Mouse (Mus musculus): ENCODE measurements at regions not wholly inside any gene's neighbourhood (a gene's known extent, or its start where the extent isn't known, plus 50 kb on each side); places are given as distances from the start of the nearest gene placed in this dataset.
A peak's percentile ranks its signal among the peaks of the same experiment; 100 is the strongest.

DNA sequence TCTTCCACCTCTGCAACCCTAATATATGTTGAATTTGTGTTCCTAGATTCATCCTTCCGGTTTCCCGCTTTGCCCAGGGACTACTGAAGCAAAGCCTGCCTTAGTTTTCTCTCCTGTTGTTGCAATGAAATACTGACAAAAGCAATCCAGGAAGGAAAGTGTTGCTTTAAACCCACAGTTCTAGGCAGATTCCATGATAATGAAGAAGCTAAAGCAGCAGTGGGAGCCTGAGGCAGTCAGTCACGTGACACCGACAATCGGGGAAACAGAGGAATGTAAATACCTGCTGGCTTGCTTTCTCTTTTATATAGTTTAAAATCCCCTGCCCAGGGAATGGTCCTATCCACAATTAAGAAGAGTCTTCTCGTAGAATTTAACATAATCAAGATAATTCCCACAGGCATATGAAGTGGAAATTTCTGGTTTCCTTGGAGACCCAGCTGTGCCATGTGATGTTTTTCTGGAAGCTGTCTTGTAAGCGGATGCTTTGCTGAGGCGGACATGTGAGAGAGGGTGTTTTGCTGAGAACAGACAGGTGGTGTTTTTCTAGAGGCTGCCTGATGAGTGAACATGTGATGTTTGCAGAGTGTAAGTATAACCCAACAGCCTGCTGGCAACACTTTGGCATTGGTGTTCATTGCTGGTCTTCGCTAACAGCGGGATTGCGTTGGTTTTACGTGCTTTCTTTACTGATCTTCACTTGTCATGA is 398.0 kb downstream of the Prim2 start:
- no peak for DNase-seq

DNA sequence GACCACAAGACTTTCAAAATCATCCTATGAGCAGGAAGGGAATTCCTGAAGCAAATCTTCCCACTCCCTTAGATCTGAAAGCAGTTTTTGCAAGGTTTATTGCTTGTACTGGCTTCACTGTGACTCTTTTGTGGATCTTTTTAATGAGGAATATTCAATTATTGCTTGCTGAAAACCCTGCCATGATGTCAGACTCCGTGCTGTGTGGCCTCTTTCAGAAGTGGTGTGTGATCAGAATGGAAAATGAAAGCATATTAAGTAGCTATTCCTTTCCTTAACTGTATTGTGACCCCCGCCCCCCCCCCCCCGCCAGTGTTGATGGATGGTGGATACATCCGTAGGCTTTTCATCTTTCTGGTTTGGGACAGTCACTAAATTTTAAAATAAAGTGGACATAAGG is 400.4 kb downstream of the Prim2 start:
- DNase-seq, result no peak

DNA sequence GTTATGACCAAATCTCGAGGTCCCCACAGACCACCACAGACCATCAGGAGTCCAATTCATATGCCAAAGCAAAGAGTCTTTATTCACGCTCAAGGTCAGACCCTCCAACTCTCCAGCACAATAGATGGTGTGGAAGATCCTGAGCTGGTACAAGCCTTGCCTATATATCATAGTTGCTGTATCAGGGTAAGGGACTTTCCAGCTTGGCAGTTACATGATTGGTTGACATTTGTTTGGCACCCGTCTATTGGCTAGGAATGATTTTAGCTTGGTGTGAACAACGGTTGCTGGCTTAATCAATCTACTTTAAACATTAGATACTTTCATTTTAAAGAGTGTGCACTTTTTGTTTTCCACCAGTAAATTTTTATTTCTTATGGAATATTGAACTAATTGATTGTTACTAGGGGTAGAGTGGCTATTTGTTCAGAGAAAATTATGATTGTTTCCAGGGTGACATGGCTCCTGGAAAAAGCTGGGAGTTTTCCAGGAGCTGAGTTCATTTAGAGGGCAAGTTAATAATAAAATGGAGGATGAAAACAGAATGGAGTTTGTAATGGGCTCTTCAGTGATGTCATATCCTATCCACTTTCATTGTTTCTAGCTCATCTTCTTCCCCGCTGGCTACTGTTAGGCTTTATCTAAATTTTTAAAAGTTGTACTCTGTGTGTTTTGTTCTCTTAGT is 403.7 kb downstream of the Prim2 start:
- DNase-seq, result no peak

DNA sequence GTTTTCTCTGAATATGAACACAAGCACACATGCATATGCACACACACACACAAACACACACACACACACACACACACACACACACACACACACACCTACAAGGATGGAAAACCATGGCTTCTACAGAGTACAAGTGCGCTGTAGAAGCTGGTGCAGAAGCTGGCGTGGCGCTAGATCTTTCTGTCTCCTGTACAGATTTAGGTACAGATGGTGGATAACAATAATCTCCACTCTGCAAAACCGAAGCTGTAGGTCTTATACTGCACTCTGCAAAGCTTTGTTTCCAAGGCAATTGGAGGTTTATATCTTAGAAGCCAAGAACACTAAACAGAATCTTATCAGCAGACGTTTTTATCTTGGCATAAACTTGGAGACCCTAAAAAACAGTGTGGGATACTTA is 420.1 kb downstream of the Prim2 start:
- DNase-seq, result no peak

DNA sequence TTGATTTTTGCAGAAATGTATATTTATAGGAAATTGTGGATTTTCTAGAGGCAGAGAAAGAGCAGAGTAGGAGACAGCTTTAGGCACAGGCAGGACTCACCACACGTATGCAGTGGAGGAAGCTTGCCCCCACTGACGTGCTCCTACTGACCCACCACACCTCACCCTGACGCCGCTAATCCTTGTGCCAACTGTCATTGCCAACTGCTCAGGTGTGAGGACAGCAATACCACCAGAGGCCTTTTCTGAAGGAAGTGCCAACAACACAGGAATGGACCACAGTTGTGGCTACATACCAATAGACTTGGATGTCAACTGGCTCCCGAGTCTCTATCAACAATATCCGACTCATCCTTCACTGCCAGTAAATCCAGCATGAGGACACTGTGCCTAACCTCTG is 422.5 kb downstream of the Prim2 start:
- no peak for DNase-seq

DNA sequence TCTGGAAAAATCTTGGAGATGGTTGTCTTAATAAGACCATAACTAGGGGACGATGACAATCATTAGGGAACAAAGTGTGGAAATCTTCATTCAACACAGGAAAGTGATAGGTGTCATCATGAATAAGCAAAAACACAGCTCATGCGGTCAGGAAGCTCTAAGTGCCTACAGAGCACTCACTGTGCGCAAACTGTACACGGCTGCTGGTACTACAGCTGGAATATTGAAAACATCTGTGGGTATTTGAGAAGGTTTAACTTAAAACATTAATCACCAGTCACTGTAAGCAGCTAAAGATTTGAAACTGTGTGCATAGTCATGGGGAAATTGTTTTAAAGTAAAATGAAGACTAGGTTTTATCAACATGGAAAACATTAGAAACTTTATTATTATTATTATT is 424.4 kb downstream of the Prim2 start:
- DNase-seq, result no peak

DNA sequence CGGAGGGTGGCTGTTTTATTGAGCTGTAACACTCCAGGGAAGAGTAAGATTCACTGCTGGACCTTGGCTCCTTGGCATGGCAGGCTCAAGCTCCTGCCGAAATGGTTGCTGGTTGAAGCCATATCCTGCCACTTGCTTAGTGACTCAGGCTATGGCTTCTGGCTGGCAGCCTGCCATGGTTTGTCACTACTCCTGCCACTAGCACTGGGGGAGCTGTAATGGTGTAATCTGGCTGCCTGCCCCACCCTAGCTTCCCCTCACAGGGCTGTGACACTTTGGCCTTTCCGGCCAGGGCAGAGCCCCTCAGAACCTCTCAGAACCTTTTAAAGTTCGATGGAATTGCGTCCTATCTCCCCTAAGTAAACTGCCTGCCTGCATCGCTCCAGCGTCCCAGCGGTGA is 424.9 kb downstream of the Prim2 start:
- peak; percentile 12 for DNase-seq

DNA sequence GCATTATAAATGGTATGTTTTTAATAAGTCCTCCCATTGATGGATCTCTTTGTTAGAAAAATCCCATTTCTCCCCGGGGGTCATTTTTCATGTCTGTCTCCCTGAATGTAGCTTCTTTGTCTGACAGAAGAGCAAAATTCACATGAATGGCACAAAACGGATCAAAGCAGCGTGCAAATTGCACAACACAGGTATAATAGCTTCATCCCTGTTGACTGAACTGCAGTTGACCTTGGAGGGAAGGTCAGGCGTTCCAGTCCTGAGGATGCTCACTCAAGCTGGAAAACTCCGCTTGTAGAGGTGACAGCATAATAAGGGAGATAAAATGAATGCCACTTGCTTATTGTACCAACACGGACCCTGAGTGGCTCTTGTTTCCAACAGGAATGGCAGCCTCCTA is 446.6 kb downstream of the Prim2 start:
- DNase-seq, result no peak

DNA sequence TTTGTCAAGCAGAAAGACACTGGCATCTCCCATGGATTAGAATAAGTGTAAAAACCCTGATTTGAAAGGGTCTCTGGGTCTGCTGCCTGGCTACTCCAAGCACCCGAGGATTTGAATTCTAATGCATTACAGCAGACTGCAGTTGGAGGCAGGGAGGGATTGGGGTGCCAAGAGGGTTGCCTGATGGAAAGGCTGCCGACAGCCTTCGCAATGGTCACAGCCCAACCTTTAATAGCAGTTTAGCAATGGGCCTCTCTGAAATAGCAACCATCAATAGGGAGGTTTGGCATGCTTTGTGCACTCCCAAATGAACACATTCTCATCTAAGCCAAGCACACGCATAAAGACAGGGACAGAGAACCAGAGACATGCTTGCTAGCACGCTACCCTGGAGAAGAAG is 454.8 kb downstream of the Prim2 start:
- no peak for DNase-seq

DNA sequence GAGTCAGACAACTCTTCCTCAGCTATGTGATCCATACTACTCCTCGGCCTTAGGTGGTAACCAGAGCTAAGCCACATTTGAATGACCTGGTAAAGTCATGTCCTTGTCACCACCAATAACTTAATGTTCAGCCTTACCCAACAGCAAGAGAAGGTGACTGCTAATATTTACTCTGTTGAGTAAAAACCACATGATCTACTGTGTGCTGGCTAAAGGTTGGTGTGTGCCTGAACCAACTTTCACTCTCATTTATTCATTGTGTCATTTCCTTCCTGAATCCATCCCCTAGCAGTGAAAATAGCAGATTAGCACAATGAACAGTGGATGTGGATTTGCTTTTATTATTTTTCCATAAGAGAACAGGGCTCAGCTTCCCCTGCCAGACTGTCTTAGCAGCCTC is 455.2 kb downstream of the Prim2 start:
- no peak for DNase-seq

DNA sequence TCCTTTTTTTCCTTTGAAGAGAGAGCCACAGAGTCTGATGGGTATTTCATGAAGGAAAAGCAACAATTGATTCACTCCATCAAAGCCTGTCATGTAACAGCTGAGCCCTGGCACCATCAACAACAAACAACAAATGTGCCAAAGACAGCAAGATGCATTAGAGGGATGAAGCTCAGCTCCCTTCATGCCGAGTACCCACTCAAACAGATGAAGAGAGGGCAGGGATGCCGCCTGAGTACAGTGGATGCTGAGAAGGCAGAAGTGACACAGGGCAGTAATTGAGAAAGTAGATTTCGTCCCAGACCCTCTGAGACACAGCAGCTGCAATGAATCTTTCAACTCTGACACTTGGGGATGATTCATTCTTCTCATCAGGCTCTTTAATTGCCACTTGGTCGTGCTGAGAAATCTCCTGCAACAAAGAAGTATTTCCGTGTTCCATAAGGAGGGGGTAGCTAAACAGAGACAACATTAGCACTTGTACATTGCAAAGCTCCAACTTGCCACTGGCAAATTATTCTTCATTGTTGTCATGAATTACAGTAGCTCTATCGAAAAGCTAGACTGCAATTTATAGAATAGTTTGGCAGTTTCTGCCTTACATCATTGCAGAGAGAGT is 467.9 kb downstream of the Prim2 start:
- no peak for DNase-seq

DNA sequence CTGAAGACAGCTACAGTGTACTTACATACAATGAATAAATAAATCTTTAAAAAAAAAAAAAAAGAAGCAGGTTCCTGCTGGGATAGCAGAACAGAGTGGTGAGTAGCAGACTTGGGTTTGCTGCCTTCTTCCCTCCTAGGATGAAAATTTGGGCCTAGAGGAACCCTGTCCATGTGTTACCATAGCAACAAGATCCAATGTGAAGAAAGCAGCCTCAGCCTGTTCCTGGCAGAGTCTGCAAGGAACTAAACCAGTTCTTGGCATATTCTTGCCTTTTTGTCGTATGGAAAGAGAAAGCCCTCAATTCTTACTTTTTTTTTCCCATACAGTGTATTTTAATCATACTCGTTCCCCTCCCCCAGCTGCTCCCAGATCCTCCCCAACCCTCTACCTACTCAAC is 474.5 kb downstream of the Prim2 start:
- no peak for DNase-seq

DNA sequence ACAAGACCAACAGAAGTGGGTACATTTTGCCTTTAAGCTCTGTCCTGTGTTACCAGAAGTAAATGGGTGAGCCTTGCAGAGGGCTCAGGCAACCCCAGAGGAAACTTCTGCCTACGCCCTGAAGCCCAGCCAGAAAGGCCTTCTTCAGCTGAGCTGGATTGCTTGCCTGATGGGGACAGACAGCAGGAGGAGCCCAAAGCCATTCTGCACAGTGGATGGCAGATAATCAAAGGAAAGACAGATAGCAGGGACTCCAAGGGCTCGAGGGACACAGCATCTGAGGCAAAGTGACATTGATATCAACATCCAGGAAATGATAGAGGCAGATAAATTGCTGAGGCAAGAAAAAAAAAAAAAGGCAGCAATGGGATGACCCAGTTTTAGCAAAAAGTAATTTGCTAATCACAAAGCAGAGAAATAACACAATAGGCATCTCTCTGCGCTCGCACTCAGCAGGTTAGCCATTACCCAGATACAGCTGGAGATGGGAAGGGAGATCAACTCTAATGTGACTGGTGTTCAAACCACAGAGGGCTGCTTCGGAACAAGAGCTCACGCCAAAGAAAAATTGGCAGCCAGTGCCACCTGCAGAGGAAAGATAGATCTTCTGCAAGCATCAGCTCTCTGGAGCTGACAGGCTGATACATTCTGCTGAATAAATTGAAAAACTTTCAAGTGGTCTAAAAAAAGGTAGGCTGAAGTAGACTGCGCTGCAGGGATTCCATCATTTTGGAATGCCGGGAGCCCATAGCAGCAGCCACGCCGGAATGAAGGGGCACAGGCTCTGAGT is 494.8 kb downstream of the Prim2 start:
- peak; percentile 9 for DNase-seq

DNA sequence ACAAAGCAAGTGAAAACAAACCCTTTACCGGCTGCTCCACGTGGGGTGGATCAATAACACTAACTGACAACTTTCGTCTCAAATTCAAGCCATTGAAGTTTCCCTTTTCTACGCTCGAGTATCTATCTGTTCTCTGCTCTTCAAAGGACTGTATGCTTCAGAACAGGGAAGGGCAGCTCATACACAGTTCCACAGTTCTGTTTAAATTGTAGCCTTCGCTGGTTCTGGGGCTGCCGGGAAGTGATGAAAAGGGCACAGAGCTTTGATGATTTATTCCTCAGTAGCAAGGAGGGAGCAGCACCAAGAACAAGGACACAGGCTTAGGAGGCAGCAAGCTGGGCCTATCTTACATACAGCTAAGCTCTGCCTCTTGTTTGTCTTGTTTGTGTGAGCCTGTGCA is 532.6 kb downstream of the Prim2 start:
- DNase-seq, result peak; percentile 22

DNA sequence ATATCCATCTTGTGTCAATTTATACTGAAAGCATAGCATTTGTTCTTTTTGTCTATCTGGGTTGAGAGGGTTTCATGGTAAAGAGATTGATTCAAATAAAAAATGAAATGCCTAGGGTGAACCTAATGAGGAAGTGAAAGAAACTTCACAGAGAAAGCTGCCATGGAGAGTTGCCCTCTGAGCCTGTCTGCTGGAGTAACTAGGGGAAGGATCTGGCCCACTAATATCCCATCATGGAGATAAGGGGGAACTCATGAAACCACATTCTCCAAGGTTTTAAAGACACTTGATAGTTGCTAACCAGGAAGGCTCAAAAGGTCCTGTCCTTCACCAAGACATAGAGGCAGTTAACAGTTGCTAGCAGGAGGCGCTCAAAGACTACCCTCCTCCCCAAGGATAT is 539.2 kb downstream of the Prim2 start:
- no peak for DNase-seq

DNA sequence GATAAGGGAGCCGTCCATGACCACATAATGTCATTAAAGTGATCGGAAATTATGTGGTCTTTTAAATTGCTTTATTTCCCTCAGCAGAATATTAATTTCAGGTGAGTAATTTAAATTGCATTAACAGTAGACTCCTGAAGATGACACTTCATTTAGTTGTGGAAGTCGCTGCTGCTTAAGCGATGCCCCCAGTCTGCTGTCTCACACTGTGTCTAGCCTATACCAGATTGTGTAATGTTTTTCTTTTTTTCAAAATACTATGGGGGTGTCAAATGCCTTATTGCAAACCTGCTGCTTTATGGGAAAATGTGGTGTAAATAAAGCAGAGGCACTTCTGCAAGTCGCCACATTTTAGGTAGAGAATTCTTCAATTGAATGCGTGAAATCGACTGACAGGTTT is 544.5 kb downstream of the Prim2 start:
- DNase-seq, result no peak

DNA sequence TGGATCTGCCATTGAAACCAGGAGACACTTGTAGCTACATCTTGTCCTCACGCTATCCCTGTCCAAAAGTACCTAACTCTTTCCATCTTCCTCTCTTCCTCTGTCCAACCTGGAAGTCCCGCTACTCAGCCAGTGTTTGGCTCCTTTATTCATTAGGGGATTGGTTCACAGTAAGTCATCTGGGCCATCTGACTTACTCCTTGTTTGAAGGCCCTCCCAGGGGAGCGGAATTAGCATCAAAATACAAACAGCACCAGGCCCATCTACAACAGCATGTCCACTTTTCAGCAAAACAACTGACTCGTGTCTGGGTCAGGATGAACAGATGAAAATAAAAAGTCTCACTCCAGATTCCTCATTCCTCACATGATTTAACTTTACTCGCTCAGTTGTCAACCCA is 559.2 kb upstream of the Gm5415 start:
- DNase-seq, result no peak

DNA sequence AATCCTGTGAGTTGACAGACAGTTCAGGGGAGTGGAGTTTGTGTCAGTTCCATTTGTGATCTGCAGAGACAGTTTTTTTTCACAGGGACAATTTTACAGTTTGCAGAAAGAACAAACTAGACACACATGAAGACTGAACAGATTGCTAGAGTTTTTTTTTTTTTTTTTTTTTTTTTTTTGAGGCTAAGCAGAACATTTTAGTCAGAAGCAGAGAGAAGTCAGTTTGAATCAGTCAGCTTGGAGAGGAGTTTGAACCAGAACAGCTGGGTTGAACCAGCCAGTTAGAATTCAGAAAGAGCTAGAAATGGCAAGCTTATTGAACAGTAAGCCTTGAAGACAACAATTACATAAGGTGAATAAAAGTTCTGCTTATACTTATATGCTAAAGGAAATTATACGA is 557.2 kb upstream of the Gm5415 start:
- no peak for DNase-seq

DNA sequence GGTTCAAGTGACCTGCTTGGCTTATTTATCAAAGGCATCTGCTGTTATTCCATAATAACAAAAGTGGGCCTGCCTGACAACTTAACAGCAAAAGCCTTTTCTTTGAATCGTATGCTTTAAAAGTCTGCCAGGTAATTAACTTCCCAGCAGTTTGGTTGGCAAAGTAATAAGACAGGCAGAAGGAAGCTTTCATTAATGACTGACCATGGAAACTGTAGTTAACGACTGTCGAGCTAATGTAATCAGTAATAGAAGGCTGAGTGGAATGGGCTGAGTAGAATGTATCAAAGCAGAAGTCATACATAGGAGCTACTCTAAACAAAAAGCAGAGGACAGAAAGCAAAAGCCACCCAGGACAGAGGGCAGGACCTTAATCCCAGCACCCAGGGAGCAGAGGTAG is 551.0 kb upstream of the Gm5415 start:
- DNase-seq, result no peak

DNA sequence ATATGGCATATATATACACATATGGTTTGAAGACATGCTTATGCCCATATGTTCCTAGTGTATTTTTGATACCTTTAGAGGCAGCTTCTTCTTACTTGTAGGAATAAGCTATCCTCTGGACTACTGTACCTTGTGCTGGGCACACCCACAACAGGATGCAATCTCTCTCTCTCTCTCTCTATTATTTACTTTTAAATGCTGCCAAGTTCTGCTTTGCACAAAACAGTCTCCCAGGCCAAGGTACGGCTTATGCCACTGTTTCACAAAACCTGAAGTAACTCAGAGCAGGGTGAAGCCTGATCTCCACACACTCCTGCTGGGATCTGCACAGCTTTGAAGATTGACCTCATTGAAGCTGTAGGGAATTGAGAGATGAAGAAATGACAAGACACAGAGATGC is 549.8 kb upstream of the Gm5415 start:
- DNase-seq, result no peak

DNA sequence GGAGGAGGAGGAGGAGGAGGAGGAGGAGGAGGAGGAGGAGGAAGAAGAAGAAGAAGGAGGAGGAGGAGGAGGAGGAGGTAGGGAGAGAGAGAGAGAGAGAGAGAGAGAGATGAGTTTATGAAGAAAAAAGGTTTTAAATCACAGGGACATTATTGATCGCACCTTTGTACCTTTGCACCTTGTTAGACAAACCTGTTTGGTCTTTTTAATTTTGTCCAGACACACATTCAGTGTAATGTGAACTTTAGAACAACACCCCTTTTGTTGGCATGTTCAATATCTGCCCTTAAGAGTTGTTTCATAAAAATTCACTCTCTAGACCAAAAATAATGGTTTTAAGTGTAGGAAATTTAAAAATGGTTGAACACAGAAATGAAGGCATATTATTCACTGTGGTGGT is 527.5 kb upstream of the Gm5415 start:
- DNase-seq, result no peak

DNA sequence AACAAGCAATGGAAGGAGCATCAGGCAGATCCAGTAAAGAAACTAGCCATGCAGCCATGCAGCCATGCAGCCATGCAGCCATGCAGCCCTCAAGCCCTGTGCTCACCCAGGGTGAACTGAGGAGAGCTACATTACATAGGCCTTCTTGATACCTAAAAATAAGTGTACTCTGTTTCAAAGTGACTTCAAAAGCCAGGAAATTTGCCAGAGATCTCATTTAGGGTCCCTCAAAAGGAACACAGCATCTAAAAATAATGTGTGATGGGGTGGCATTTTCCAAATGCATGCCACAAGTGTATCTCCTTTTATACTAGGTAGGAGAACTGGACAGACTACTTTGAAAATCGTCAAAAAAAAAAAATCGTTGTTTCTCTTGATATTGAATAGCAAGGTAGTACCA is 510.9 kb upstream of the Gm5415 start:
- DNase-seq, result no peak

DNA sequence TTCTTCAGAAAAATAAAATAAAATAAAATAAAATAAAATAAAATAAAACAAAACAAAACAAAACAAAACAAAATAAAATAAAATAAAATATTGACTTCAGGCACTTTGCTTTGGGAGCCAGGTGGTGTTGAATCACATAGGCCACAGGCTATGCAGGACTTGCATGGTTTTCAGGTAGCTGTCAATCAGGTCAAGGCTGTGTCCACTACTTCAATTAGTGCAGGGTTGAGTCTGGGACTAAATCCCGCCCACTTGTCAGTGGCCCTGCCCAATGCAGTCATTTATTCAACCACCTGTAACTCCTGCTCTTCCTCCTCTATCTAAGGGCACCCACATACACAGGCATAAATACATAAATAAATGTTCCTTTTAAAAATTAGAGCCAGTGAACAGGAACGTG is 497.3 kb upstream of the Gm5415 start:
- no peak for DNase-seq
